Mouse (Mus musculus) E14TG2a.4 (cell line): ENCODE measurements at regions not wholly inside any gene's neighbourhood (a gene's known extent, or its start where the extent isn't known, plus 50 kb on each side); places are given as distances from the start of the nearest gene placed in this dataset.

ENCODE experiments used
- CTCF ChIP-seq: conservative IDR thresholded peaks from 2 replicates; pipeline ENCODE4 v1.5.1; 2014; ENCODE audit warnings: low read length
- NANOG ChIP-seq: IDR thresholded peaks from 2 replicates; pipeline ENCODE4 v1.6.1; 2014; ENCODE audit warnings: borderline replicate concordance, low read length, mixed read lengths

- TF ChIP-seq CTCF (no peak), NANOG (no peak)
Measured at GRCm38 (mm10) chr6:104930284-104930683, 437.7 kb downstream of the Cntn6 start.
